Mouse (Mus musculus) neutrophil, adult 5-6 weeks (primary cell): Measurements from ENCODE around the gene Tln2. TPM values are rescaled to one million over a fixed set of nuclear protein-coding genes. Genes with fewer than 3 reads are reported as not detected.

Experiments used
- ATAC-seq: fragments of 151-379, 151-347 bp; 2 replicates; pipeline ENCODE4 v1.8.0; 2017; ENCODE audit warnings: mild to moderate bottlenecking, moderate TSS enrichment; ENCODE audit not compliant: insufficient number of reproducible peaks, poor library complexity, low FRiP score, severe bottlenecking; ENCODE audit errors: extremely low read depth
- total RNA-seq: library from RNA; stranded (forward); fragments of 200-1000 nt; gene quantifications from 2 replicates; pipeline ENCODE4 v1.2.3, GENCODE M21; 2017

Tln2 gene
- total RNA-seq, 1 experiment from 2014 or later = not detected

DNA sequence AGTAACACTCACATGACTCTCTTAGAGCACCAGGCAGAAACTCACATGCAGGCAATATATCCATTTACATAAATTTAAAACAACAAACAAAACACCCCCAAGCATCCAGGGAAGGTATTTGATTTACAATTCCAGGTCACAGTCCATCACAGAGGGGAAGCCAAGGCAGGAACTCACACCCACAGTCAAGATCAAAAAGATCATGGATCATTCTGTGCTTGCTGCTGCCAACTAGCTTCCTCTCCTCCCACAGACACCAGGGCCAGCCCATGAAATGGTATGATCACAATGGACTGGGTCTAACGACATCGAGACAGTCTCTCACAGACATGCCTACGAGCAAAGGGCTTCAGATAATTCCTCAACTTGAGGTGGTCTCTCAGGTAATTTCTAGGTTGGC, 70.1 kb downstream of the Tln2 start:
- no peak for ATAC-seq

- ATAC-seq = no peak
These were observed 72.9 kb downstream of the Tln2 start for GRCm38 (mm10) chr9:67486621-67487020.

- no peak for ATAC-seq
These were observed 74.1 kb downstream of the Tln2 start for GRCm38 (mm10) chr9:67485169-67486072.

DNA sequence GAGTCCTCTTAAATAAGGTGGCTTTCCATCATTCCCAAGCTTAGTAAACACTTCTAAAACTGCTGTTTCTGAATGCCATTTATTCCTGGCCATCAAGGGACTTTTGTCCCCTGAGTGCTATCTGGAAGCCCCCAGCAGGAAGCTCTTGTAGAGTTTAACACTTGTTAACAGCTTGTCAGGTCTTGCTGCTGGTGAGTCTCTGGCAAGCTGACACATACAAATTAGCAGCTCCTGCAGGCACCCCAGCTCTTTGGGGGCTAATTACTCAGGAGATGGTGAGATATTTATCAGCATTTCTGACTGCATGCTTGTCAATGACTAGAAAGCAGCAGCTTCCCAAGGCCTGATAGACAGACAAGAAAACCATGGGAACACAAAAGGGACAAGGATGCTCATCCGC, 77.2 kb downstream of the Tln2 start:
- no peak for ATAC-seq

DNA sequence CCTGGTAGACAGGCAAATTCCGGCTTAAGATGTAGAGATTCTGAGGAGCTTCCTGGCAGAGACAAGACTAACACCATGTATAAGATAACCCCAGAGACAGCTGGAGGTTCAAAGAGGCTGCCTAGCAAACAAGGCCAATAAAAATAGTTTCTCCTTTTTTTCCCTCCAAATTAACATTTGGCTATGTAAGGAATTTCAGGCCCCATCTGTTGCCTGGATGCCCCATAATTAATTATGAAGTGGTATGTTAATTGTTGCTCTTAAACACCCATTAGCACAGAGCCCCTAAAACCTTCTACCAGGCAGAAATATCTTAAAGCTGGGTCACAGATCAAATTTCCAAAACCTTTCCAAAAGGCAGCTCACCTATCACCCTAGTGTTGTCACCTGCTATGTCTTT, 77.7 kb downstream of the Tln2 start:
- ATAC-seq = no peak

- ATAC-seq = no peak
These were observed 82.1 kb downstream of the Tln2 start for GRCm38 (mm10) chr9:67477445-67477844.

DNA sequence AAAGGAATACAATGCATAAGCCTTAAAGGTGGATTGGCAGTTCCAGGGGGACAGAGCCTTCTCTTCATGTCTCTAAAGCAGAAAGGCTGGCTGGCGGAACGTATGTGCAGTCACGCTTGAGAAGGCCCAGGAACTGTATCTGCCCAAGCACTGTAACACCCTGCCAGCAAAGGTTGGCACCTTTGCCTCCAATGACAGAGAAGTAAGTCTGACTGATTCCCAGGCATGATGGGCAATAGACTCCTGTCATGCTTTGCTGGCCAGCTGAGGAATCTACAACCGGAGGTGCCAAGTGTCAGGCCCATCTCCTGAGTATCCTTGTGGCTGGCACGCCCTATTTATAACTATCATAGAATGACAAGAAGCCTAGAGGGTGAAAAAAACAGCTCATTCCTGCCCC, 83.3 kb downstream of the Tln2 start:
- no peak for ATAC-seq

GRCm38 (mm10) chr9:67463440-67464122, 95.9 kb downstream of the Tln2 start:
- no peak for ATAC-seq

- no peak for ATAC-seq
These were observed 118.0 kb downstream of the Tln2 start for GRCm38 (mm10) chr9:67441484-67441883.

GRCm38 (mm10) chr9:67437511-67437910, 122.0 kb downstream of the Tln2 start:
- ATAC-seq = no peak

GRCm38 (mm10) chr9:67435333-67436154, 124.0 kb downstream of the Tln2 start:
- ATAC-seq = no peak

DNA sequence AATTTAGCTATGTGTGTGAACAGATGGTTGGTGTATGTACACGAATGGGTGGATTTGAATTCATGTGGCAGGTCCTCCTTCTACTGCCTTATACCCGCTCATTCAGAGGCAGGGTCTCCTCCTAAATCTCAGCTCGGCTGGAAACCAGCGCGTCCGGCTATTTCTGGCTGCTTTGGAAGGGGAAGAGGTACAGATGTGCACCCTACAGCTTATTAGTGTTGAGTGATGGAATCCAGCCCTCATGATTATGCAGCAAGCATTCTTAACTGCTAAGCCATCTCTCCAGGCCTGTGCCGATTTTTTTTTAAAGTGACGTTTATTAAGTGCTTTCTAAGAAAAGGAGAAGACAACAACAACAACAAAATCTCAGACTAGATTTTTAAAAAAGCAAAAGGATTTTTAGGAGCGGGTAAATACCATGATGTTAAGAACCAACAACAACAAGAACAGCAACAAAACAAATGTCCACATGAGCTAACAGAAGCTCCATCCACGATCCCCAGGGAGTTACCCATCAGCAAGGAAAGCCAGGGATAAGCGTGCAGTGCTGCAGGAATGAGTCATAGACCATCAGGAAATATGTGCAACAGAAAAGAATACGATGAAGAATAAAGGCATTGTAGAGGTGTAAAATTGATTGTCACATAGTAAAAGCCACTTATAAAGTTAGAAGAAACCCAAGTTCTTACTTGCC, 130.2 kb downstream of the Tln2 start:
- no peak for ATAC-seq

DNA sequence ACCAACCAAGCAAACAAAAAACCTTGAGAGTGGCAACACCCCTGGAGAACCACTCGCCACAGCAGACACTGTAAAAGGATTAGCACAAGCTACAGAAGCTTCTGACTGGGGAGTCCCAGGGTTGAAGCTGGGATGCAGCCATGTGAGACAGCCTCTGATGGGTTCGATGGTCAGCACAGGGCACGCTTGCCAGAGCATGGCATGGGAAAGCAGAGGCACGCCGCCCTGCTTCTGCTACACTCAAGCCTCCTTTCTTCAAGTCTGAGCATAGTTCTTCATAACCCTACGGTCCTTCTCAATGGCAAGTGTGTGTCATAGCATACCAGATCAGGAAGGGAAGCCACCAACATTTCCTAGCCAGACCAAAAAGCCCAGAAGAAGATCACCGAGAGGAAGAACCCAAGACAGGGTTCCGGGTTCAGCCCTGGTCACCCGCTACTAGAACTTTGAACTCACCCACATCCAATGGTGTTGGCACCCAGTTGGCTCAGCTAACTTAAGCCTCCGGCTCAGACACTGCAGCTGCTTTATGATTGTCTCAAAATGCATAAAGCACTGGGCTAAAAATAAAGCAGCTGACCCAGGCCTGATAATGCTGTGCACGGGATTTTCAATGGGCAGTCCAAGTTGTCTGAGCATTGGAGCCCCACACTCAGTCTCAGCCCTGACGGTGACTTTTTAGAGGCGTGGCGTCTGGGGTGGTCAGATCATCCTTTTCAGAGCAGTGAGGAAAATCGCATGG, 131.0 kb downstream of the Tln2 start:
- no peak for ATAC-seq

DNA sequence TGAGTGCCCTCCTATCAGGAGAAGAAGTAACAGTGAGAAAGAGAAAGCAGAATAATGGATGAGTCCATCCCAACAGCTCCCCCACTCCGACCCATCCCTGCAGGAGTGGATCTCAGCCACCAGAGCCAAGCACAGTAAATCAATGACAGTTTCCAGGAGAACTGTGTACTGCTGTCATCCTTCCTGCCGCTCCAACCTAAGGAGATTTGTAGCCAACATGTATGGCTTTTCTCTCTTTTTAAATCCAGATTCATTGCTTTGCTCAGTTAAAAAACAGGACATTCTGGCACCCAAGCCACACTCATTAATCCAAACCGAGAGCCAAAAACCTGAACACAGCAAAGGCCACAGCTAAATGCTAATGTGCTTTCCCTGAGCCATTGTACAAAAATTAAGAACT, 133.2 kb downstream of the Tln2 start:
- ATAC-seq = no peak

DNA sequence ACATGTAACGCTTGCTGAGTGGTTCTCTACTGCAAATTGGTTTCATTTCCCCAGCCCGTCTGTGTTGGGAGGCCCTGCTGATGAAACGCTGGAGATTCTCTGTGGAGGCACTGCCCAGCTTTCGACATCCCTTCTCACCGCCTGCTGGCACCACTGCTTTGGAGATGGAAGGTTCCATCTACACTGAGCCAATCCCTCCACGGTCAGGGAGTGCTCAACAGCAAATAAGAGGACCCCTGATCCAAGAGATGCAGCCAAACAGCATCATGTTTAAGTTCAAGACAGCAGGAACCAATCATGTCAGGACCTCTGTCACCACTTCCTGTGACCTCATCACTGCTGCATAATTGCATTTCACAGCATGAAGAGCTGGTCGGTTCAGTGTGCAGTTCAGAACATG, 135.4 kb downstream of the Tln2 start:
- no peak for ATAC-seq

GRCm38 (mm10) chr9:67418092-67418491, 141.4 kb downstream of the Tln2 start:
- no peak for ATAC-seq

GRCm38 (mm10) chr9:67410667-67411066, 148.8 kb downstream of the Tln2 start:
- no peak for ATAC-seq

DNA sequence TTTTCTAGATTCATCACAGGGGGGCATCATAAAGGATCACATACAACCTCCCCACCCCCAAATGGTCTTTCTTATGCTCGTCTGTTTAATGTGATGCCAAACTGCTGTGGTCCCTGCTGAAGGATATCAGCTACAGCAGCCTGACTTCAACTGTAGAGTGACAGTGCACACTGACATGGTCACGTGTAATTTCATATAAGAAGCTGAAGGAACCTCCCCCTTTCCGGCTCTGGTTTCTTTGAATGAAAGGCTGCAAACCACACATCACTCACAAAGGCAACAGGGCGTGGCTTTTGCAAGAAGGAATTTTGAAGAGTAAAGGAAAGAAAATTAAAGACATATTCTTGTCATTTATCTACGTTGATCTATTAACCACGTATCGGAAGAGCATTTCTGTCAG, 154.8 kb downstream of the Tln2 start:
- no peak for ATAC-seq
